Mouse (Mus musculus) forebrain, embryonic 15.5 days (tissue): Measurements from ENCODE around the gene Fam172a. TPM values are rescaled to one million over a fixed set of nuclear protein-coding genes. Genes with fewer than 3 reads are reported as not detected.

Source experiments
- ATAC-seq: fragments of 200-750 bp; cut with Nextera tagmentation; replicated peaks from 2 replicates; pipeline ENCODE4 v1.8.0; 2017; ENCODE audit warnings: mild to moderate bottlenecking, moderate TSS enrichment, moderate library complexity
- H3K27ac ChIP-seq: fragments of 300-500 bp; sonication (generic); replicated peaks from 2 replicates; pipeline ENCODE4 v1.5.1; 2015; ENCODE audit warnings: mild to moderate bottlenecking, inconsistent platforms
- H3K27me3 ChIP-seq: fragments of 300-500 bp; sonication (generic); 2 replicates; pipeline ENCODE4 v1.6.1; 2015; ENCODE audit warnings: inconsistent platforms
- H3K36me3 ChIP-seq: fragments of 300-500 bp; sonication (generic); 2 replicates; pipeline ENCODE4 v1.6.1; 2015; ENCODE audit warnings: mild to moderate bottlenecking, inconsistent platforms
- H3K4me1 ChIP-seq: fragments of 300-500 bp; sonication (generic); 2 replicates; pipeline ENCODE4 v1.6.1; 2015; ENCODE audit warnings: inconsistent platforms
- H3K4me2 ChIP-seq: fragments of 300-500 bp; sonication (generic); replicated peaks from 2 replicates; pipeline ENCODE4 v1.6.1; 2015; ENCODE audit warnings: mild to moderate bottlenecking, inconsistent platforms
- H3K4me3 ChIP-seq: fragments of 300-500 bp; sonication (generic); 2 replicates; pipeline ENCODE4 v1.5.1; 2015; ENCODE audit warnings: mild to moderate bottlenecking, inconsistent platforms
- H3K9ac ChIP-seq: fragments of 300-500 bp; sonication (generic); replicated peaks from 2 replicates; pipeline ENCODE4 v1.6.1; 2015; ENCODE audit warnings: mild to moderate bottlenecking, inconsistent platforms
- H3K9me3 ChIP-seq: fragments of 300-500 bp; sonication (generic); 2 replicates; pipeline ENCODE4 v1.6.1; 2016; ENCODE audit warnings: inconsistent platforms
- WGBS: fragments of 180-500 bp; shearing (Covaris S2); methylation state at CpG from one replicate; pipeline ENCODE4 v1.1.7; 2015; ENCODE audit warnings: mixed read lengths; 5-methylcytosine and 5-hydroxymethylcytosine counted together
- polyA plus RNA-seq: library from polyadenylated mRNA; unstranded; fragments of >200 nt; fragmentation: Nextera tagmentation; extraction: Ambion mirVana; gene quantifications from 2 replicates; pipeline ENCODE4 v1.2.1, GENCODE M21; 2015

Fam172a gene
- polyA plus RNA-seq, 1 experiment from 2014 or later: 58.8 TPM

- ATAC-seq: peak; percentile 30
- H3K4me1 ChIP-seq: peaks cover 20% of the 10 kb centered on the region
- no peaks in the 10 kb centered on the region for H3K36me3 ChIP-seq
- H3K9ac ChIP-seq: peak overlapping the region; percentile 37
- WGBS: 1% methylated on average over 8 of the region's 8 CpGs
- H3K4me3 ChIP-seq: peak overlapping the region; percentile 21
- peaks cover 47% of the 10 kb centered on the region for H3K27me3 ChIP-seq
- H3K9me3 ChIP-seq: no peaks in the 10 kb centered on the region
- H3K4me2 ChIP-seq: peak overlapping the region; percentile 15
- peak overlapping the region; percentile 82 for H3K27ac ChIP-seq
Observed at GRCm38 (mm10) chr13:78175821-78176380, 474.1 kb downstream of the Fam172a start.

- peak overlapping the region; percentile 20; the same call in 1 of the 2 replicates for H3K9ac ChIP-seq
- WGBS: 19% methylated on average over 5 of the region's 5 CpGs
- peaks cover 46% of the 10 kb centered on the region for H3K27me3 ChIP-seq
- H3K4me1 ChIP-seq: peaks cover 29% of the 10 kb centered on the region
- peak overlapping the region; percentile 40 for H3K4me3 ChIP-seq
- H3K4me2 ChIP-seq: peak overlapping the region; percentile 69; the same call in 1 of the 2 replicates
- H3K27ac ChIP-seq: peak overlapping the region; percentile 96
- H3K36me3 ChIP-seq: no peaks in the 10 kb centered on the region
- no peaks in the 10 kb centered on the region for H3K9me3 ChIP-seq
- no peak for ATAC-seq
Observed at GRCm38 (mm10) chr13:78177381-78177950, 475.6 kb downstream of the Fam172a start.

GRCm38 (mm10) chr13:78178021-78178420, 476.2 kb downstream of the Fam172a start:
- H3K9me3 ChIP-seq: no peaks in the 10 kb centered on the region
- no peak for ATAC-seq
- WGBS: 8% methylated on average over 1 of the region's 1 CpGs
- no peaks in the 10 kb centered on the region for H3K36me3 ChIP-seq
- peak overlapping the region; percentile 96 for H3K27ac ChIP-seq
- peak overlapping the region; percentile 40 for H3K4me3 ChIP-seq
- H3K4me2 ChIP-seq: peak overlapping the region; percentile 69
- H3K9ac ChIP-seq: peak overlapping the region; percentile 20; the same call in 1 of the 2 replicates
- H3K27me3 ChIP-seq: peaks cover 45% of the 10 kb centered on the region
- peaks cover 33% of the 10 kb centered on the region for H3K4me1 ChIP-seq

- Histone ChIP-seq H3K4me1 (peaks cover 36% of the 10 kb centered on the region), H3K4me2 (peak overlapping the region; percentile 69), H3K9ac (peak overlapping the region; percentile 62), H3K36me3 (no peaks in the 10 kb centered on the region), H3K27me3 (peaks cover 40% of the 10 kb centered on the region), H3K27ac (peak overlapping the region; percentile 96), H3K9me3 (no peaks in the 10 kb centered on the region), H3K4me3 (peak overlapping the region; percentile 40)
- no peak for ATAC-seq
- 14% methylated on average over 5 of the region's 5 CpGs for WGBS
Observed at GRCm38 (mm10) chr13:78178771-78179170, 476.9 kb downstream of the Fam172a start.

- H3K27me3 ChIP-seq: peaks cover 34% of the 10 kb centered on the region
Observed at GRCm38 (mm10) chr13:78179312-78180097, 477.7 kb downstream of the Fam172a start.

GRCm38 (mm10) chr13:78180261-78180660, 478.4 kb downstream of the Fam172a start:
- Histone ChIP-seq H3K27me3 (peaks cover 28% of the 10 kb centered on the region), H3K9ac (0 out of 2 replicates have a peak overlapping the region, but pooled peaks have one; percentile 7), H3K4me2 (peak overlapping the region; percentile 69), H3K36me3 (no peaks in the 10 kb centered on the region), H3K4me1 (peaks cover 39% of the 10 kb centered on the region), H3K4me3 (no peak overlapping the region), H3K27ac (peak overlapping the region; percentile 96), H3K9me3 (no peaks in the 10 kb centered on the region)
- no peak for ATAC-seq
- WGBS: 25% methylated on average over 3 of the region's 3 CpGs

More at GRCm38 (mm10) chr13:78179312-78180097, 477.7 kb downstream of the Fam172a start:
- Histone ChIP-seq H3K36me3 (no peaks in the 10 kb centered on the region), H3K9me3 (no peaks in the 10 kb centered on the region), H3K4me1 (peaks cover 39% of the 10 kb centered on the region), H3K27ac (peak overlapping the region; percentile 96), H3K4me2 (peak overlapping the region; percentile 69), H3K9ac (peak overlapping the region; percentile 62), H3K4me3 (peak overlapping the region; percentile 40)
- peak; percentile 49 for ATAC-seq
- WGBS: 2% methylated on average over 38 of the region's 38 CpGs

GRCm38 (mm10) chr13:78181071-78181929, 479.5 kb downstream of the Fam172a start:
- peak; percentile 41 for ATAC-seq
- H3K9me3 ChIP-seq: no peaks in the 10 kb centered on the region
- WGBS: under 1% methylated on average over 44 of the region's 44 CpGs
- peaks cover 39% of the 10 kb centered on the region for H3K4me1 ChIP-seq
- peak overlapping the region; percentile 69 for H3K4me2 ChIP-seq
- no peaks in the 10 kb centered on the region for H3K36me3 ChIP-seq
- H3K27me3 ChIP-seq: peaks cover 24% of the 10 kb centered on the region
- H3K9ac ChIP-seq: peak overlapping the region; percentile 61
- peak overlapping the region; percentile 96 for H3K27ac ChIP-seq
- peak overlapping the region; percentile 41 for H3K4me3 ChIP-seq

GRCm38 (mm10) chr13:78181930-78182558, 480.2 kb downstream of the Fam172a start:
- 1% methylated on average over 13 of the region's 14 CpGs for whole genome bisulfite sequencing
- Histone ChIP-seq H3K27ac (peak overlapping the region; percentile 96), H3K4me2 (peak overlapping the region; percentile 69), H3K36me3 (no peaks in the 10 kb centered on the region), H3K9ac (peak overlapping the region; percentile 61), H3K4me3 (peak overlapping the region; percentile 41), H3K4me1 (peaks cover 43% of the 10 kb centered on the region), H3K27me3 (peaks cover 22% of the 10 kb centered on the region; the same call in 1 of the 2 replicates), H3K9me3 (no peaks in the 10 kb centered on the region)
- peak; percentile 66 for ATAC-seq

- Histone ChIP-seq H3K4me1 (peaks cover 47% of the 10 kb centered on the region), H3K36me3 (no peaks in the 10 kb centered on the region), H3K4me3 (peak overlapping the region; percentile 41), H3K27me3 (peaks cover 20% of the 10 kb centered on the region; the same call in 1 of the 2 replicates), H3K27ac (peak overlapping the region; percentile 96), H3K4me2 (peak overlapping the region; percentile 69), H3K9me3 (no peaks in the 10 kb centered on the region), H3K9ac (peak overlapping the region; percentile 47)
- no peak for ATAC-seq
- 9% methylated on average over 5 of the region's 5 CpGs for WGBS
Observed at GRCm38 (mm10) chr13:78183004-78183403, 481.2 kb downstream of the Fam172a start.

- H3K4me3 ChIP-seq: peak overlapping the region; percentile 5; the same call in 1 of the 2 replicates
Observed at GRCm38 (mm10) chr13:78183986-78184385, 482.2 kb downstream of the Fam172a start.

More at GRCm38 (mm10) chr13:78183986-78184385, 482.2 kb downstream of the Fam172a start:
- ATAC-seq: peak; percentile 51
- H3K4me1 ChIP-seq: peaks cover 49% of the 10 kb centered on the region
- H3K27me3 ChIP-seq: peaks cover 13% of the 10 kb centered on the region; the same call in 1 of the 2 replicates
- no peaks in the 10 kb centered on the region for H3K36me3 ChIP-seq
- peak overlapping the region; percentile 34 for H3K9ac ChIP-seq
- peak overlapping the region; percentile 96 for H3K27ac ChIP-seq
- H3K9me3 ChIP-seq: no peaks in the 10 kb centered on the region
- H3K4me2 ChIP-seq: peak overlapping the region; percentile 69
- WGBS: 7% methylated on average over 5 of the region's 5 CpGs
